Mouse (Mus musculus) bone marrow, adult 2 months (tissue): Measurements from ENCODE around the gene Bsn. TPM values are rescaled to one million over a fixed set of nuclear protein-coding genes. Genes with fewer than 3 reads are reported as not detected.

Experiments
- H3K27ac ChIP-seq: fragments of 200-500 bp; 2 replicates; pipeline ENCODE4 v1.5.1; 2012; ENCODE audit warnings: low read depth, mild to moderate bottlenecking, control low read depth, inconsistent platforms, low read length; ENCODE audit not compliant: control insufficient read depth, poor library complexity, insufficient read depth
- H3K4me1 ChIP-seq: fragments of 200-500 bp; 2 replicates; pipeline ENCODE4 v1.6.1; 2011; ENCODE audit warnings: low read length; ENCODE audit not compliant: control insufficient read depth, insufficient read depth
- H3K4me3 ChIP-seq: fragments of 200-500 bp; replicated peaks from 2 replicates; pipeline ENCODE3; 2011; ENCODE audit warnings: mild to moderate bottlenecking, low read depth, low read length, control low read depth; ENCODE audit not compliant: control insufficient read depth
- CTCF ChIP-seq: fragments of 200-500 bp; IDR thresholded peaks from 2 replicates; pipeline ENCODE4 v1.5.1; 2011; ENCODE audit warnings: low read length, control low read depth; ENCODE audit not compliant: control insufficient read depth, insufficient read depth
- POLR2A ChIP-seq: fragments of 200-500 bp; IDR thresholded peaks from 2 replicates; pipeline ENCODE4 v1.6.1; 2011; ENCODE audit warnings: low read depth, mild to moderate bottlenecking, control low read depth, low read length, borderline replicate concordance; ENCODE audit not compliant: control insufficient read depth
- WGBS: fragments of 180-500 bp; shearing (Covaris S2); methylation state at CpG from one replicate; pipeline ENCODE4 v1.1.7; 2018; 5-methylcytosine and 5-hydroxymethylcytosine counted together
- polyA plus RNA-seq: library from polyadenylated mRNA; stranded (reverse); fragments of >200 nt; gene quantifications from 2 replicates; pipeline ENCODE4 v1.2.4, GENCODE M21; 2011; ENCODE audit warnings: low replicate concordance; ENCODE audit not compliant: missing spikeins, insufficient read depth, insufficient read length

Bsn gene
- polyA plus RNA-seq, 1 experiment: 1.9 TPM

DNA sequence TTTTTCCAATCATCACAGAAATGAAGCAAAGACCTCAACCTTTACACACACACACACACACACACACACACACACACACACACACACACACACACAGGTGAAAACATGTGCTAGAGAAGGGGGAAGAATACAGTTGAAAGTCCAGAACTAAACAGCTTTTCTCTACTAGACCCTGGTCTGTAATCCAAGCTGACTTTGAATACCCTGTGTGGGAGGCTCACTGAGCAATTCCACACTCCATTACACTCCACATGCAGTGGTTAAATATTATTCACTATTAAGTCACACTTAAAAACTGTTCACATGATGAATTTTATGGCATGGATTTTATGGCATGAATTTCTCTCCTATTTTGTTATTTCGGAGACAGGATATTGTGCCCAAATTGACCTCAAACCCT is 33.4 kb upstream of the Bsn start:
- WGBS: 89% methylated on average over 1 of the region's 1 CpGs
- H3K4me3 ChIP-seq: no peak overlapping the region
- TF ChIP-seq CTCF (no peak), POLR2A (no peak)

DNA sequence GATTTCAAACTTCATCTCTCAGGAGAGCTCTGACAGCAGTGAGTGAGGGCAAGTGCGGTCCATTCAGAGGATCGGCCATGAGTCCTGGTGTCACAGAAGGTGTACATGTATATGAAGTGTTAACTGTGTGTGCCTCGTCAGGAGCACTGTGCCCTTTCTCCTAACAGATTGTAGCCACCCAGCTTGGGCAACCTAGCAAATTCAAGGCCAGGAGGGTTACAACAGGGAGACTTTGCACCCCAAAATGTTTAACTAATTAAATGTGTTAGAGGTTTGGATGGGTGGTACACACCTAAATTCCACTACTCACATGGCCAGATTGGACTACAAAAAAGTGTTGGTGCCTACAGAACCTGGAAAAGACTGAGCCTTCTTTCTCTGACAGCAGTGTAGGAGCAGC is 31.4 kb upstream of the Bsn start:
- no peak overlapping the region for H3K27ac ChIP-seq
- H3K4me1 ChIP-seq: no peaks in the 10 kb centered on the region; the same call in 1 of the 2 replicates
- 79% methylated on average over 3 of the region's 3 CpGs for WGBS
- H3K4me3 ChIP-seq: no peak overlapping the region
- TF ChIP-seq CTCF: no peak
- TF ChIP-seq POLR2A: no peak

More for the DNA sequence above, 33.4 kb upstream of the Bsn start:
- Histone ChIP-seq H3K27ac (no peak overlapping the region), H3K4me1 (no peaks in the 10 kb centered on the region)

DNA sequence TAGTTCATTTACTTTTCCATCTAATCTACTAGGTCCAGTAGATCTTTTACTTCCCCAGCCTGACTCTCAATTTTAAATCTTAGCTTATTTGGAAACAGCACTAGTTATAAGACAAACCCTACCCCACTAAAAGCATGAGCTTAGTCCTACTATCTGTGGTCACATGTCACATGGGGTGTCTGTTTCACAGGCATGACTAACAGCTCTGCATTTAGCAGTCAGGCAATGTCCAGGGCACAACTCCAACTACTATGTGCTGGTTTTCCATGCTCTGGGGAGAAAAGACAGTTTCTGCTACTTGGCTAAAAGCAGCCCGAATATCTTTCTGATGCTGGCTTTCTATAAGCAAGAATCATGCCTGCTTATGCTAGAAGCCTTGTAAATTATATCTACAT is 30.2 kb upstream of the Bsn start:
- 79% methylated on average over 1 of the region's 1 CpGs for WGBS
- Histone ChIP-seq H3K4me3 (no peak overlapping the region), H3K4me1 (no peaks in the 10 kb centered on the region; the same call in 1 of the 2 replicates), H3K27ac (no peak overlapping the region)
- no peak for TF ChIP-seq CTCF
- TF ChIP-seq POLR2A: no peak

DNA sequence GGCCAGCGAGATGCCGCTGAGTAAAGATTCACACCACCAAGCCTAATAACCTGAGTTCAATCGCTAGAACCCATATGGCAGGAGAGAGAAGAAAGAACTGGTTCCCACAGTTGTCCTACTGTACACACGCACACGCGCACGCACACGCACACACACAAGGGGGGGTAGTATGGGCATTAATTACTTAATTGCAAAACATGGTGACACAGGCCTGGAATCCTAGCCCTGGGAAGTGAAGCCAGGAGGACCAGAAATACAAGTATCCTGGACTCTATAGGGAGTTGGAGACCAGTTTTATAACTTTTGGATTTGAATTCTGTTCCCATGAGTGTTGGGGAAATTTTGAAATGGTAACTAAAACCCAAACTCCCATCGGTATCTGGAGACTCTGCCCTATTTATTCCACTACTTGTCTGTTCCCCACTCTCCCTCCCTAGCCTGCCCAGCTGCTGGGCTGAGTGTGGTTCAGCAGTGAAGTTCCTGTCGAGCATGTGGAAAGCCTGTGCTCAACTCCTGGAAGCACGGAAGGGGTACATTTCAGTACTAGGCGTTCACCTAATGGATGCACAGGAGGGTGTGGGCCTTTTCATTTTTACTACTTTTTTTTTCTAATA is 29.7 kb upstream of the Bsn start:
- no peak overlapping the region for H3K4me3 ChIP-seq
- no peaks in the 10 kb centered on the region; the same call in 1 of the 2 replicates for H3K4me1 ChIP-seq
- TF ChIP-seq POLR2A (no peak), CTCF (no peak)
- H3K27ac ChIP-seq: no peak overlapping the region
- WGBS: 89% methylated on average over 12 of the region's 12 CpGs

DNA sequence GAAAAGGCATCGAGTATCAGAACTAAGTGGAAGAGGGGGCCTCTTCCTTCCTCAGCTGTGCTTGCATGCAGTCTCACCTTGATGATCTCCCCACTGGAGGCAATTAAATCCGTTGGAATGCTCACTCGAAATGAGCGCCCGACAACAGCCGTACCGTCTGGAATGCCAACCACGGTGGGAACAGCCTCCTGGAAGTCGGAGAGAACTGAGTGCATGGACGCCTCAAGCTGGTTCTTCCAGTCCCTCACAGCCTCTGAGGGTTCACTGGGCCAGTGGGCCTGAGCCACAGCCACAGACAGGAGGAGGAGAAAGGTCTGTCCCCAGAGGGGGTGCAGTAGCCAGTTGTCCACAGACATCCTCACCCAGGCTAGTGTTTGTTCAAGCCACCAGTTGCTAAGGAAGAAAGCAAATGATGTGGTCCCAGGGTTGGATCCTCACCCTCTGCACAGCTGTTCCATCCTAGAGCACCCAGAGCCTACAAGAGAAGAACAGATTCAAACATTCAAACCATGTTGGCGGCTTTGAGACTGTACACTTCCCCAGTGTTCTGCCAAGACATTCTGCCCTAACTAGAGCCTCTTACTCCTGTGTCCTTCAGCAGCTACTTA is 27.9 kb upstream of the Bsn start:
- TF ChIP-seq CTCF: no peak
- no peak for TF ChIP-seq POLR2A
- Histone ChIP-seq H3K4me3 (no peak overlapping the region), H3K27ac (no peak overlapping the region), H3K4me1 (no peaks in the 10 kb centered on the region; the same call in 1 of the 2 replicates)
- 78% methylated on average over 11 of the region's 11 CpGs for WGBS

DNA sequence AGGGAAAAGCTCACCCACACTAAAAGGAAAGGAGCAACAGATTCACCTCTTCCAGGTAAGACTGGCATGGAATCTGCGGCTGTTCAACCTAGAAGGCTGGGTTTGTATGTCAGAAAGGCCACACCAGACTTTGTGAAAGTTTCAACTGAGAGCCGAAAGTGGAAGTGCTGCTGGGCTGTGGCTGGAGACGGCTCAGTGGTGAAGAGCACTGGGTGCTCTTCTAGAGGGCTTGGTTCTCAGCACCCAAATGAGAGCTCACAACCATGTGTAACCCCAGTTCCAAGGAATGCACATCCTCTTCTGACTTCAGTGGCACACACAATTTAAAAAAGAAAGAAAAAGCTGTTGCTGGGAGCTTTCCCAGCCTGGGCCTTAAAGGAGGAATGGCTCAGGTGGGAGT is 27.2 kb upstream of the Bsn start:
- 86% methylated on average over 3 of the region's 3 CpGs for WGBS
- Histone ChIP-seq H3K4me3 (no peak overlapping the region), H3K27ac (no peak overlapping the region), H3K4me1 (no peaks in the 10 kb centered on the region; the same call in 1 of the 2 replicates)
- TF ChIP-seq CTCF (no peak), POLR2A (no peak)

DNA sequence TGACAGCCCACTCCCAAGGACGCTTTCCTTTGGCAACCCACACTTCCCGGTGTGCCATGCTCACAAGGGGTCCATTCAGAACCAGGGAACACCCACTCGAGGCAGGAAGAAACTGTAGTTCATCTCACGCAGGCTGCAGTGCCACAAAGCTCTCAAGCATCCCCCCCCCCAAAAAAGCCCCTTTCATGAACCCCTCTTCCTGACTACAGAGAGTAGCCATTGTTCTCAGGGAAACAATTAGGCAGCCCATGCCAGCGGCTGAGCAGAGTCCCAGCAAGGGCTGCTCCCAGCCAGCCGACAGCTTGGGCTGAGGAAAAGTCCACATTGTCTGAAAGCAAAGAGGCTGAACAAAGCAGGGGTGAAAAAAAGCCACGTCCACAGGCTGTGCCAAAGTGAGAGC is 22.9 kb upstream of the Bsn start:
- TF ChIP-seq POLR2A (no peak), CTCF (no peak)
- 80% methylated on average over 7 of the region's 7 CpGs for WGBS

DNA sequence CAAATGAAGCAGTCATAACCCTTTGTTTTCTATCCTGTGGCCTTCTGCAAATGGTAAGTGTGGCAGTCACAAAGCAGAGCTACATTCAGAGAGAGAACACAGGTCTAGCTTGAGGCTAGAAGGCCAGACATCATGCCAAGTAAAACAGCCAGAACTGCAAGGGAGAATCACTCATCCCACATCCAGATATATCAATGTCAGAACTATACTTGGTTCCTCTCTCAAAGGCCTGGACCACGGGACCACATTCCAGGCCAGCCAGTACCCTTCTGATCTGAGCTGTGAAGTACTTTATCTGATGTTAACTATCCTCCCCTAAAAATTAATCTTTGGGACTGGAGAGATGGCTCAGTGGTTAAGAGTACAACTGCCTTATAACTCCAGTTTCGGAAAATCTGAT is 22.2 kb upstream of the Bsn start:
- H3K4me3 ChIP-seq: no peak overlapping the region
- H3K27ac ChIP-seq: no peak overlapping the region
- TF ChIP-seq CTCF (no peak), POLR2A (no peak)
- 75% methylated on average over 2 of the region's 2 CpGs for WGBS
- no peaks in the 10 kb centered on the region for H3K4me1 ChIP-seq

More for the DNA sequence above, 22.9 kb upstream of the Bsn start:
- Histone ChIP-seq H3K4me3 (no peak overlapping the region), H3K27ac (no peak overlapping the region), H3K4me1 (no peaks in the 10 kb centered on the region; the same call in 1 of the 2 replicates)
